Mouse (Mus musculus) thymus, adult 2 months (tissue): ENCODE measurements around the gene Rab24. TPM values are rescaled to one million over a fixed set of nuclear protein-coding genes. Genes with fewer than 3 reads are reported as not detected.
A peak's percentile ranks its signal among the peaks of the same experiment; 100 is the strongest.

Source experiments
- DNase-seq: peaks from one replicate; pipeline ENCODE4 v3.0.0; 2021
- H3K27ac ChIP-seq: fragments of 200-500 bp; 2 replicates; pipeline ENCODE4 v1.5.1; 2012; ENCODE audit warnings: low read length, control low read depth; ENCODE audit not compliant: control insufficient read depth, insufficient read depth
- H3K27me3 ChIP-seq: fragments of 200-500 bp; 2 replicates; pipeline ENCODE4 v1.6.1; 2012; ENCODE audit warnings: mild to moderate bottlenecking, low read length, moderate library complexity, mixed read lengths; ENCODE audit not compliant: control insufficient read depth, insufficient read depth
- H3K36me3 ChIP-seq: fragments of 200-500 bp; 2 replicates; pipeline ENCODE4 v1.6.1; 2012; ENCODE audit warnings: mild to moderate bottlenecking, low read length, moderate library complexity; ENCODE audit not compliant: control insufficient read depth, insufficient read depth
- H3K4me1 ChIP-seq: fragments of 200-500 bp; replicated peaks from 2 replicates; pipeline ENCODE4 v1.6.1; 2012; ENCODE audit warnings: low read length; ENCODE audit not compliant: control insufficient read depth, insufficient read depth
- H3K4me3 ChIP-seq: fragments of 200-500 bp; 2 replicates; pipeline ENCODE4 v1.5.1; 2012; ENCODE audit warnings: mild to moderate bottlenecking, low read length, control low read depth, moderate library complexity; ENCODE audit not compliant: control insufficient read depth, insufficient read depth
- CTCF ChIP-seq: fragments of 200-500 bp; IDR thresholded peaks from 2 replicates; pipeline ENCODE4 v1.5.1; 2012; ENCODE audit warnings: mild to moderate bottlenecking, control low read depth, low read length, moderate library complexity, borderline replicate concordance; ENCODE audit not compliant: control insufficient read depth, poor library complexity, insufficient read depth; ENCODE audit errors: extremely low read depth
- POLR2A ChIP-seq: fragments of 200-500 bp; IDR thresholded peaks from 2 replicates; pipeline ENCODE4 v1.6.1; 2012; ENCODE audit warnings: mild to moderate bottlenecking, low read length, control low read depth, moderate library complexity; ENCODE audit not compliant: control insufficient read depth, poor library complexity, insufficient read depth; ENCODE audit errors: extremely low read depth
- WGBS: fragments of 180-500 bp; shearing (Covaris S2); methylation state at CpG from one replicate; pipeline ENCODE4 v1.1.7; 2018; 5-methylcytosine and 5-hydroxymethylcytosine counted together
- polyA plus RNA-seq: library from polyadenylated mRNA; depleted of rRNA; stranded (reverse); fragments of >200 nt; gene quantifications from 2 replicates; pipeline ENCODE4 v1.2.3, GENCODE M21; 2012

Rab24 gene
- polyA plus RNA-seq, 1 experiment: 119 TPM

DNA sequence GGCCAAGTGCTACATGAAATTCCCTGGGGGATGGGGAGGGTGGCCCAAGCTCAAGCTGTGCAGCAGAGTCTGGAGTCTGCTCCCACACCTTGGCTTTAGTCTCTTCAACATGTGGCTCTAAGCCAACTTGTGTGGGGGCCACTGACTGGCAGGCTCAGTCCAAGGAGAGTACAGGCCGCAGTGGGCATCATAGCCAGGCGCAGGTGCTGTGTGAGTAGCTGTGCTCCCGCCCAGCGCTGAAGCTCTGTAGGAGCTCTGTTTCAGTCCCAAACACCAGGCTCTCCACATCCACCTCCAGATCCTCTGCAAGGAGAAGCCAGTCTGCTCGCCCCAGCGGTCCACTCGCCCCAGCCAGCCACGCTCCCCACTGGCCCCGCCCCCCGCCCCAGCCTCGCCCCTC is 3.9 kb upstream of the Rab24 start:
- Histone ChIP-seq H3K27ac (no peak overlapping the region), H3K4me3 (no peak overlapping the region), H3K36me3 (peaks cover 24% of the 10 kb centered on the region), H3K4me1 (peaks cover 45% of the 10 kb centered on the region), H3K27me3 (no peaks in the 10 kb centered on the region)
- TF ChIP-seq CTCF (no peak), POLR2A (no peak)
- DNase-seq: no peak
- WGBS: 97% methylated on average over 11 of the region's 11 CpGs

DNA sequence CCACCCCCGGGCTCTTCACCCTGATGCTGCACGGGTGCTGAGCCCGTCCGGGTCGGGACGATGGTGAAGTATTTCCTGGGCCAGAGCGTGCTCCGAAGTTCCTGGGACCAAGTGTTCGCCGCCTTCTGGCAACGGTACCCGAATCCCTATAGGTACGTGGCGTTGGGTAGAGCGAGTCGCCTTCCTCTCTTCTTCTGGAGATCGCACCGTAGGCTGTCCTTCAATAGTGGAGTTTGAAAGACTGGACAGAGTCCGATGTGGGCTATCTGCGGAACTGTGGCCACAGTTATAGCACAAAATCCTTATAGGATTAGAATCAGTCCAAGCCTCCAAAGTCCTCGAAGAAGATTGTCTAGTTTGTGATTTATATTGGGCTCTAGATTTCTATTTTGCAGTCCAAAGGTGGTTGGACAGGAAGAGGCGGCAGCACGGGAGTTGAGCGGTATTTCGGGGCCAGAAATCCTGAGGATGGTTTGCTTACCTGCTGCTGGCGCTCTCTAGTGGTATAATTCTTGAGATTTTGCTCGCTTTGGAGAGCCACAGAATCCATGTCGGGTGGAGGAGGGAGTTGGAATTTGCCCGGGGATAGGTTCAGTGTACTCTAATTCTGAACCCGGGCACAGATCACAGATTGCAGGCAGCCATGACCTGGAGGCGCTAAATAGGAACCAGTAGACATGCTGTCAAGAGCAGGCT is 532 bp upstream of the Rab24 start:
- peaks cover 24% of the 10 kb centered on the region for H3K36me3 ChIP-seq
- peaks cover 25% of the 10 kb centered on the region for H3K4me1 ChIP-seq
- H3K27me3 ChIP-seq: no peaks in the 10 kb centered on the region
- H3K4me3 ChIP-seq: peak overlapping the region; percentile 76
- whole genome bisulfite sequencing: under 1% methylated on average over 31 of the region's 31 CpGs
- no peak for TF ChIP-seq CTCF
- TF ChIP-seq POLR2A: no peak
- DNase-seq: peak; percentile 38
- peak overlapping the region; percentile 9; the same call in 1 of the 2 replicates for H3K27ac ChIP-seq

DNA sequence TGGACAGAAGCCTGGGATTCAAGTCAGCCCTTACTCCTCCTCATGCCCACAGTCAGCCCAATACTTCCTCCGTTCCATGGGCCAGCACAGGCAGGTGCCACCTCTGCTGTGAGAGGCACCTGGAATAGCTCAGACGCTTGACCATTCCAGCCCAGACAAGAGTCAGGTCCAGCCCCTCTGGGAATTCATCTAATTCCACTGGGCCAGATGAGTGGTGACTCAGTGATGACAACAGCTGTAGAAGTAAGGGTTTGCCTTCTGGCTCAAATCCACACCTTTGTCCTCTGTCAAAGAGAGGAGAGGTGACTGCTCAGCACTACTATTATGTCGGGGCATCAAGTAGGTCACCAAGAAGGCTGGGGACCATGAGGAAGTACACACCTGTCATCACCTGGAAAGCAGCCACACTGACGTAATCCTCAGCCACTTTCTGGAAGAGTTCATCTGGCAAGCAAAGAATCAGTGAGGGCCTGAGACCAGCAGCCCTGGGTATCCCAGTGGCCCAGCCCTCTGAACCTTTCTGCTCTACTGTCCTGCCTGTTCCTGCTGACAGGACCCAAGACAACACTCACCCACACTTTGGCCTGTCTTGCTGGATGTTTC is 1.7 kb downstream of the Rab24 start, which contains the start of gene Prelid1:
Gene Prelid1, plus strand, starts transcription at position 570 of the 603 bp plus-strand sequence.
- no peak for TF ChIP-seq POLR2A
- no peak within 1 kb of the TSS for H3K27ac ChIP-seq
- no peak for DNase-seq
- no peaks in the 10 kb centered on the region for H3K27me3 ChIP-seq
- peaks cover 20% of the 10 kb centered on the region for H3K4me1 ChIP-seq
- peak within 1 kb of the TSS; percentile 76 for H3K4me3 ChIP-seq
- peaks cover 16% of the 10 kb centered on the region for H3K36me3 ChIP-seq
- WGBS: 96% methylated on average over 4 of the region's 4 CpGs

DNA sequence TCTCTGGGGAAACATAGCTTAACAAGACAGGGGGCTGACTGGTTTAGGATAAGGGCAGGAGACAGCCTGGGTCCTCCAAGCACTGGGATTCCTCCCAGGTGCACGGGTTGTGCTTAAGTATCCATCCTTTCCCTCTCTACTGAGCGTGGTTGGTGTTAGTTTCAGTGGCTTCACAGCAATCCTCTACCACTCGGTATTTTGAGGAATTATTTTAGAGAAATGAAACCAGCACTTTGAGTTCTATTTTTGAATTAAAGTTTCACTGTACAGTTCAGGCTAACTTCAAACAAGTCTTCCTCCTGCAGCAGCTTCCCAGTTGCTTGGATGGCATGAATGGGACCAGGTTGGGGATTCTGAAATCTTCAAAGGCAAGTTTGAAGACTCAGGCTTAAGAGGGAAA is 3.4 kb downstream of the Rab24 start:
- H3K27ac ChIP-seq: no peak overlapping the region
- no peak for DNase-seq
- H3K36me3 ChIP-seq: peaks cover 17% of the 10 kb centered on the region
- H3K27me3 ChIP-seq: no peaks in the 10 kb centered on the region
- WGBS: 49% methylated on average over 3 of the region's 3 CpGs
- H3K4me3 ChIP-seq: no peak overlapping the region
- no peak for TF ChIP-seq POLR2A
- TF ChIP-seq CTCF: no peak
- H3K4me1 ChIP-seq: peaks cover 19% of the 10 kb centered on the region

DNA sequence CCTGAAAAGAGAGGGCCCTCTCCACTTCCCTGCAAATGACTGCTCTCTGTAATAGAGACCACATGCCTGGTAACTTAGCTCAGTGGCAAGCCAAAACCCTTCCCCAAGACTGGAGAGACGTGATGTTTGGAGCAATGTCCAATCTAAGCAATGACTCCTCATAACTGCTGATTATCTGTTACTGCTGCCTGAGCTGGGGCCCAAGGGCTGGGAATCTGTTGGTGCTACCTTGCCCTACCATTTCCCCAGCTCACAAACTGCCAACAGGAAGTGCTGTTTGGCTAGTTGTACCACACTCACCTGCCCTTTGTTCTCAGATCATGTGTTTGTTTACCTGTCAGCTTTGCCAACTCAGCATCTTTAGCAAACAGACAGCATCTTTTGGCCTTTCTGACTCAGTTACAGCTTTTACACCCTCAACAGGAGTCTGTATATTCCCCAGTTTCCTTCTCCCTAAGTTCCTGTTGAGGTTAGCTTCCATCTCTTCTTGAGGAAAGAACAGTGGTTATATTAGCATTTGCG is 6.8 kb downstream of the Rab24 start:
- no peaks in the 10 kb centered on the region for H3K27me3 ChIP-seq
- DNase-seq: no peak
- 81% methylated on average over 2 of the region's 2 CpGs for WGBS
- no peak overlapping the region for H3K27ac ChIP-seq
- peaks cover 48% of the 10 kb centered on the region for H3K36me3 ChIP-seq
- H3K4me1 ChIP-seq: no peaks in the 10 kb centered on the region
- no peak overlapping the region for H3K4me3 ChIP-seq
- TF ChIP-seq POLR2A (no peak), CTCF (no peak)

DNA sequence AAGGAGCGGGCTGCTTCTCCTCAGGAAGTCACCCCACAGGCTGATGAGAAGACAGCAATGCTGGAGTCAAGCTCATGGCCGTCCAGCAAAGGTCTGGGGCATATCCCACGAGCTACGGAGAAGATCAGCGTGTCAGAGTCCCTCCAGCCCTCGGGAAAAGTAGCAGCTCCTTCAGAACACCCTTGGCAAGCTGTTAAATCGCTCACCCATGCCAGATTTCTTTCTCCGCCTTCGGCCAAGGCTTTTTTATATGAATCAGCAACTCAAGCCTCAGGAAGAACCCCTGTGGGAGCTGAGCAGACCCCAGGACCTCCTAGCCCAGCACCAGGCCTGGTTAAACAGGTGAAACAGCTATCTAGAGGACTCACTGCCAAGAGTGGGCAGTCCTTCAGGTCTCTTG is 8.7 kb downstream of the Rab24 start:
- peaks cover 63% of the 10 kb centered on the region for H3K36me3 ChIP-seq
- TF ChIP-seq CTCF: no peak
- no peak for TF ChIP-seq POLR2A
- WGBS: 92% methylated on average over 9 of the region's 9 CpGs
- H3K4me1 ChIP-seq: no peaks in the 10 kb centered on the region
- H3K27ac ChIP-seq: no peak overlapping the region
- no peaks in the 10 kb centered on the region for H3K27me3 ChIP-seq
- DNase-seq: no peak
- no peak overlapping the region for H3K4me3 ChIP-seq
